15 mouse cellular contexts compared by ENCODE assay signal in the genomic region with DNA sequence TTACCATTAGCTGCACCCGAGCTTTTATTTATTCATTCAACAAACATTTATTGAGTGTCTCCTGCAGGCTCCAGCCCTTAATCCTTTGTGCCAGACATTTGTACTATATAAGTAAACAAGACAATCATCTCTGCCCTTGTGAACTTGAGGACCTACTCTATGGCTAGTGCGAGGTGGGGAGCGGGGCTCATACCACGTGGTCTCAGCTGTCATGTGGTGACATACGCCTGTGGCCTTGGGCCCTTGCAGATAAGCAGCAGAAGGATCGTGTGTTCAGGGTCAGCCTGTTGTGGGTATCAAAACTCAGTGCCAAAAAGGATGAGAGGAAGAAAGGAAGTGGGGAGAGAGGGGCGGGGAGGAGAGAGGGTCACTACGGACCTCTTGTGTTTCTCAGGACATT.
"Had no signal": no experiment of that assay in that cellular context is flagged by ENCODE, and none has a peak within 500 bp of the region (broad histone marks: within the 10 kb centered on the region; RNA-seq: fewer than 3 reads in every experiment).

No protein-coding gene starts in this region.

- DNase-seq: kidney, adult 11 months; kidney, adult 9 months; kidney, postnatal 36 days; layer of hippocampus, adult 9-11 months; layer of hippocampus, postnatal 36 days; thymus, postnatal 14 days had no signal

- H3K27me3 ChIP-seq: limb, embryonic 15.5 days; megakaryocyte, embryonic 14.5 days; midbrain, embryonic 15.5 days; neural tube, embryonic 12.5 days; stomach, embryonic 15.5 days had no signal

- H3K4me2 ChIP-seq: limb, embryonic 15.5 days; midbrain, embryonic 11.5 days; midbrain, embryonic 15.5 days; neural tube, embryonic 12.5 days; stomach, embryonic 15.5 days had no signal

- H3K4me1 ChIP-seq: megakaryocyte, embryonic 14.5 days; midbrain, embryonic 15.5 days; neural tube, embryonic 12.5 days; stomach, embryonic 15.5 days had no signal

- H3K4me3 ChIP-seq: limb, embryonic 15.5 days; megakaryocyte, embryonic 14.5 days; midbrain, embryonic 15.5 days; neural tube, embryonic 12.5 days; stomach, embryonic 15.5 days had no signal

- H3K27ac ChIP-seq: kidney, postnatal 0 days; limb, embryonic 15.5 days; liver, embryonic 14.5 days; macrophage; midbrain, embryonic 15.5 days; neural tube, embryonic 12.5 days; stomach, embryonic 15.5 days had no signal

- H3K9ac ChIP-seq: limb, embryonic 15.5 days; liver, embryonic 14.5 days; midbrain, embryonic 15.5 days; neural tube, embryonic 12.5 days; stomach, embryonic 15.5 days had no signal

- ATAC-seq: midbrain, embryonic 15.5 days had no signal

- H3K36me3 ChIP-seq: limb, embryonic 15.5 days; midbrain, embryonic 15.5 days; neural tube, embryonic 12.5 days; stomach, embryonic 15.5 days had no signal

- H3K9me3 ChIP-seq: limb, embryonic 15.5 days; midbrain, embryonic 15.5 days; neural tube, embryonic 12.5 days; stomach, embryonic 15.5 days had no signal
